Mouse (Mus musculus) lung, adult 2 months (tissue): Measurements from ENCODE around the gene Pxn. TPM values are rescaled to one million over a fixed set of nuclear protein-coding genes. Genes with fewer than 3 reads are reported as not detected.

Experiments used
- DNase-seq: peaks from one replicate; pipeline ENCODE4 v3.0.0; 2022
- H3K4me1 ChIP-seq: fragments of 200-500 bp; 2 replicates; pipeline ENCODE4 v1.6.1; 2011; ENCODE audit warnings: low read length; ENCODE audit not compliant: control insufficient read depth, insufficient read depth
- H3K4me3 ChIP-seq: fragments of 200-500 bp; replicated peaks from 2 replicates; pipeline ENCODE3; 2011; ENCODE audit warnings: low read depth, mild to moderate bottlenecking, control low read depth, low read length; ENCODE audit errors: extremely low read depth
- CTCF ChIP-seq: fragments of 200-500 bp; IDR thresholded peaks from 2 replicates; pipeline ENCODE4 v1.5.1; 2011; ENCODE audit warnings: mild to moderate bottlenecking, low read length, control low read depth; ENCODE audit not compliant: insufficient read depth
- POLR2A ChIP-seq: fragments of 200-500 bp; IDR thresholded peaks from 2 replicates; pipeline ENCODE4 v1.6.1; 2011; ENCODE audit warnings: low read depth, mild to moderate bottlenecking, control low read depth, low read length, borderline replicate concordance; ENCODE audit errors: extremely low read depth
- WGBS: fragments of 180-500 bp; shearing (Covaris S2); methylation state at CpG from one replicate; pipeline ENCODE4 v1.1.7; 2018; 5-methylcytosine and 5-hydroxymethylcytosine counted together
- polyA plus RNA-seq: library from polyadenylated mRNA; depleted of rRNA; stranded (reverse); fragments of >200 nt; gene quantifications from 2 replicates; pipeline ENCODE4 v1.2.3, GENCODE M21; 2012

Gene Pxn
- polyA plus RNA-seq, 1 experiment: 214 TPM

- no peak for DNase-seq
- H3K4me1 ChIP-seq: no peaks in the 10 kb centered on the region
- no peak for TF ChIP-seq POLR2A
- TF ChIP-seq CTCF: no peak
- no peak overlapping the region for H3K4me3 ChIP-seq
- 86% methylated on average over 14 of the region's 14 CpGs for WGBS
These were observed 51.8 kb downstream of the Pxn start for GRCm38 (mm10) chr5:115558182-115558794.

- TF ChIP-seq CTCF (peak; percentile 88), POLR2A (peak; percentile 100)
- Histone ChIP-seq H3K4me3 (peak within 1 kb of the TSS; percentile 87), H3K4me1 (no peaks in the 10 kb centered on the region)
- WGBS: under 1% methylated on average over 78 of the region's 78 CpGs
- peak; percentile 100 for DNase-seq
These were observed 53.0 kb downstream of the Pxn start, which contains the start of gene Rplp0 for GRCm38 (mm10) chr5:115559237-115560101. Gene Rplp0 (plus strand): TSS chr5:115559467.

- no peak for DNase-seq
- Histone ChIP-seq H3K4me1 (peaks cover 3% of the 10 kb centered on the region; the same call in 1 of the 2 replicates), H3K4me3 (no peak overlapping the region)
- TF ChIP-seq CTCF (no peak), POLR2A (no peak)
- 44% methylated on average over 13 of the region's 13 CpGs for WGBS
These were observed 53.9 kb downstream of the Pxn start for GRCm38 (mm10) chr5:115560336-115560905.

- TF ChIP-seq CTCF: no peak
- no peak for DNase-seq
- WGBS: 57% methylated on average over 5 of the region's 5 CpGs
- H3K4me3 ChIP-seq: no peak overlapping the region
- peaks cover 6% of the 10 kb centered on the region; the same call in 1 of the 2 replicates for H3K4me1 ChIP-seq
These were observed 57.5 kb downstream of the Pxn start for GRCm38 (mm10) chr5:115563771-115564585.

GRCm38 (mm10) chr5:115564737-115565393 is 58.4 kb downstream of the Pxn start, which contains the start of gene Gcn1l1:
Gene Gcn1l1 (plus strand): TSS chr5:115565254.
- TF ChIP-seq POLR2A (peak; percentile 22; the same call in 1 of the 2 replicates), CTCF (no peak)
- Histone ChIP-seq H3K4me3 (peak within 1 kb of the TSS; percentile 79), H3K4me1 (peaks cover 6% of the 10 kb centered on the region; the same call in 1 of the 2 replicates)
- 8% methylated on average over 30 of the region's 55 CpGs for WGBS
- peak; percentile 80 for DNase-seq

GRCm38 (mm10) chr5:115565403-115565802 is 58.9 kb downstream of the Pxn start:
- TF ChIP-seq CTCF: no peak
- no peak for TF ChIP-seq POLR2A
- H3K4me1 ChIP-seq: peaks cover 6% of the 10 kb centered on the region; the same call in 1 of the 2 replicates
- WGBS: under 1% methylated on average over 40 of the region's 46 CpGs
- no peak for DNase-seq
- peak overlapping the region; percentile 79 for H3K4me3 ChIP-seq

GRCm38 (mm10) chr5:115568681-115569080 is 62.2 kb downstream of the Pxn start:
- no peak for DNase-seq
- TF ChIP-seq POLR2A: no peak
- no peak for TF ChIP-seq CTCF
- Histone ChIP-seq H3K4me1 (peaks cover 15% of the 10 kb centered on the region), H3K4me3 (no peak overlapping the region)
- WGBS: 37% methylated on average over 10 of the region's 10 CpGs

- WGBS: 45% methylated on average over 11 of the region's 11 CpGs
- no peak for DNase-seq
- peaks cover 19% of the 10 kb centered on the region for H3K4me1 ChIP-seq
- TF ChIP-seq CTCF (no peak), POLR2A (no peak)
- H3K4me3 ChIP-seq: no peak overlapping the region
These were observed 62.8 kb downstream of the Pxn start for GRCm38 (mm10) chr5:115569308-115569707.

GRCm38 (mm10) chr5:115569721-115570120 is 63.2 kb downstream of the Pxn start:
- WGBS: 84% methylated on average over 4 of the region's 4 CpGs
- DNase-seq: no peak
- Histone ChIP-seq H3K4me1 (peaks cover 16% of the 10 kb centered on the region), H3K4me3 (no peak overlapping the region)
- TF ChIP-seq POLR2A (no peak), CTCF (no peak)
